Mouse (Mus musculus): ENCODE results near the gene Crebl2.

The Crebl2 gene

GRCm38 (mm10) chr6:134829786-134830700, at the start of gene Crebl2:
TSS of gene Crebl2 (plus strand) at chr6:134830154.
- no peak for TF ChIP-seq GATA4 (IDR thresholded peaks at IDR 0.05; ENCODE audit: insufficient replicate concordance, low read length)

GRCm38 (mm10) chr6:134781494-134781913, 48.5 kb upstream of the Crebl2 start:
- TF ChIP-seq GATA4 (IDR thresholded peaks at IDR 0.05; ENCODE audit: insufficient replicate concordance, low read length) = no peak

- no peak for TF ChIP-seq GATA4 (IDR thresholded peaks at IDR 0.05; ENCODE audit: insufficient replicate concordance, low read length)
These were observed 47.1 kb upstream of the Crebl2 start for GRCm38 (mm10) chr6:134782900-134783299.

- no peak for TF ChIP-seq GATA4 (IDR thresholded peaks at IDR 0.05; ENCODE audit: insufficient replicate concordance, low read length)
These were observed 43.5 kb upstream of the Crebl2 start for GRCm38 (mm10) chr6:134786426-134786825.

GRCm38 (mm10) chr6:134789100-134789499, 40.9 kb upstream of the Crebl2 start:
- no peak for TF ChIP-seq GATA4 (IDR thresholded peaks at IDR 0.05; ENCODE audit: insufficient replicate concordance, low read length)

- TF ChIP-seq GATA4 (IDR thresholded peaks at IDR 0.05; ENCODE audit: insufficient replicate concordance, low read length) = no peak; the same call in 1 of the 2 replicates
These were observed 38.5 kb upstream of the Crebl2 start for GRCm38 (mm10) chr6:134791251-134792118.

GRCm38 (mm10) chr6:134792141-134793045, 37.6 kb upstream of the Crebl2 start, which contains the start of gene Dusp16:
TSS of gene Dusp16 (minus strand) at chr6:134792625.
- no peak for TF ChIP-seq GATA4 (IDR thresholded peaks at IDR 0.05; ENCODE audit: insufficient replicate concordance, low read length)

GRCm38 (mm10) chr6:134793046-134793806, 36.7 kb upstream of the Crebl2 start:
- no peak for TF ChIP-seq GATA4 (IDR thresholded peaks at IDR 0.05; ENCODE audit: insufficient replicate concordance, low read length)

- TF ChIP-seq GATA4 (IDR thresholded peaks at IDR 0.05; ENCODE audit: insufficient replicate concordance, low read length) = no peak
These were observed 35.9 kb upstream of the Crebl2 start for GRCm38 (mm10) chr6:134793911-134794520.

GRCm38 (mm10) chr6:134796297-134796696, 33.7 kb upstream of the Crebl2 start:
- TF ChIP-seq GATA4 (IDR thresholded peaks at IDR 0.05; ENCODE audit: insufficient replicate concordance, low read length) = no peak

GRCm38 (mm10) chr6:134801483-134801882, 28.5 kb upstream of the Crebl2 start:
- no peak for TF ChIP-seq GATA4 (IDR thresholded peaks at IDR 0.05; ENCODE audit: insufficient replicate concordance, low read length)

GRCm38 (mm10) chr6:134802641-134803043, 27.3 kb upstream of the Crebl2 start:
- no peak; the same call in 1 of the 2 replicates for TF ChIP-seq GATA4 (IDR thresholded peaks at IDR 0.05; ENCODE audit: insufficient replicate concordance, low read length)

- TF ChIP-seq GATA4 (IDR thresholded peaks at IDR 0.05; ENCODE audit: insufficient replicate concordance, low read length) = no peak
These were observed 25.1 kb upstream of the Crebl2 start for GRCm38 (mm10) chr6:134804736-134805277.

Measured in liver, adult (tissue).